15 mouse cellular contexts compared by ENCODE assay signal in genomic region chr17:85684436-85684835, GRCm38 (mm10). TPM values are rescaled to one million over a fixed set of nuclear protein-coding genes. Genes with fewer than 3 reads are reported as not detected.
DNase-seq lines count a peak whose midpoint lies in the region; ATAC-seq and TF ChIP-seq lines count a peak whose summit lies in the region.
"Not testable (repeated sequence)": the region's sequence is repeated elsewhere in the genome, so short reads cannot be mapped to it uniquely, and the experiment has no call there.
"Had no signal": no experiment of that assay in that cellular context is flagged by ENCODE, and none has a peak within 500 bp of the region (broad histone marks: within the 10 kb centered on the region; RNA-seq: fewer than 3 reads in every experiment).

No protein-coding gene starts in this region.

- 0 out of 2 replicates have a peak overlapping the region, but pooled peaks have one; percentile 44 for H3K4me3 ChIP-seq in bone marrow macrophage, adult 2 months (ENCODE audit: insufficient read depth, low read length)
- peak overlapping the region; percentile 77 for H3K4me3 ChIP-seq in embryonic facial prominence, embryonic 11.5 days (ENCODE audit: low read depth, low read length)
- H3K4me3 ChIP-seq in embryonic fibroblast, embryonic 13.5 days (ENCODE audit: insufficient read depth, low read length), result peak overlapping the region; percentile 20
- H3K4me3 ChIP-seq in gastrocnemius, adult 2 months, result peak overlapping the region; percentile 83
- peak overlapping the region; percentile 55 for H3K4me3 ChIP-seq in kidney, embryonic 14.5 days (ENCODE audit: low read length)
- peak overlapping the region; percentile 59 for H3K4me3 ChIP-seq in limb, embryonic 12.5 days (replicated peaks)
- peak overlapping the region; percentile 9; the same call in 1 of the 2 replicates for H3K4me3 ChIP-seq in midbrain, embryonic 12.5 days
- peak overlapping the region; percentile 51 for H3K4me3 ChIP-seq in stomach, postnatal 0 days (ENCODE audit: low read depth, low read length)

- not testable (repeated sequence) for H3K27ac ChIP-seq in bone marrow macrophage, adult 2 months (ENCODE audit: insufficient read depth, low read depth, low read length); embryonic fibroblast, embryonic 13.5 days (ENCODE audit: insufficient read depth, low read length); gastrocnemius, adult 2 months; kidney, embryonic 14.5 days (ENCODE audit: low read depth, low read length); limb, embryonic 12.5 days; midbrain, embryonic 12.5 days (replicated peaks); stomach, postnatal 0 days (replicated peaks)
- peak overlapping the region; percentile 75; the same call in 1 of the 2 replicates for H3K27ac ChIP-seq in embryonic facial prominence, embryonic 11.5 days (replicated peaks; ENCODE audit: low read depth, low read length)

- H3K36me3 ChIP-seq in embryonic facial prominence, embryonic 11.5 days (replicated peaks; ENCODE audit: control insufficient read depth, insufficient read depth, low read depth, low read length); kidney, embryonic 14.5 days (ENCODE audit: control insufficient read depth, insufficient read depth, low read length); limb, embryonic 12.5 days; midbrain, embryonic 12.5 days; stomach, postnatal 0 days (ENCODE audit: control insufficient read depth, insufficient read depth, low read length): not testable (repeated sequence)

- not testable (repeated sequence) for H3K9me3 ChIP-seq in embryonic facial prominence, embryonic 11.5 days (replicated peaks; ENCODE audit: control insufficient read depth, low read length); kidney, embryonic 14.5 days (ENCODE audit: control insufficient read depth, low read length); limb, embryonic 12.5 days; midbrain, embryonic 12.5 days; stomach, postnatal 0 days (ENCODE audit: control insufficient read depth, low read length)

- H3K27me3 ChIP-seq in embryonic facial prominence, embryonic 11.5 days (ENCODE audit: control insufficient read depth, insufficient read depth, low read length), result peaks cover 18% of the 10 kb centered on the region
- peaks cover 79% of the 10 kb centered on the region for H3K27me3 ChIP-seq in kidney, embryonic 14.5 days (ENCODE audit: control insufficient read depth, insufficient read depth, low read length)
- H3K27me3 ChIP-seq in limb, embryonic 12.5 days, result peaks cover 95% of the 10 kb centered on the region
- H3K27me3 ChIP-seq in midbrain, embryonic 12.5 days, result peaks cover 98% of the 10 kb centered on the region
- not testable (repeated sequence) for H3K27me3 ChIP-seq in stomach, postnatal 0 days (ENCODE audit: control insufficient read depth, insufficient read depth, low read length)

- not testable (repeated sequence) for TF ChIP-seq POLR2A in bone marrow macrophage, adult 2 months (IDR thresholded peaks at IDR 0.05; ENCODE audit: borderline replicate concordance, low read depth, low read length); embryonic fibroblast, embryonic 13.5 days (IDR thresholded peaks at IDR 0.05; ENCODE audit: low read depth, low read length)

- TF ChIP-seq CTCF in bone marrow macrophage, adult 2 months (IDR thresholded peaks at IDR 0.05; ENCODE audit: low read depth, low read length); embryonic fibroblast, embryonic 13.5 days (IDR thresholded peaks at IDR 0.05; ENCODE audit: borderline replicate concordance, insufficient read depth, low read length); gastrocnemius, adult 2 months (IDR thresholded peaks at IDR 0.05); stomach, postnatal 0 days (IDR thresholded peaks at IDR 0.05; ENCODE audit: low read depth): not testable (repeated sequence)

- ATAC-seq in embryonic facial prominence, embryonic 11.5 days (replicated peaks; ENCODE audit: insufficient number of reproducible peaks, low FRiP score, low TSS enrichment, low read depth); kidney, embryonic 14.5 days (ENCODE audit: low FRiP score, low TSS enrichment); limb, embryonic 12.5 days (ENCODE audit: insufficient number of reproducible peaks, insufficient read depth, low FRiP score, low TSS enrichment, low read depth); midbrain, embryonic 12.5 days (ENCODE audit: low FRiP score, low read depth); stomach, postnatal 0 days (ENCODE audit: low FRiP score, low TSS enrichment): not testable (repeated sequence)

- peak; percentile 31 for DNase-seq in embryonic facial prominence, embryonic 11.5 days (ENCODE audit: low spot score)
- DNase-seq in gastrocnemius, adult 2 months; stomach, postnatal 0 days (ENCODE audit: low spot score): not testable (repeated sequence)

- peak overlapping the region; percentile 52 for H3K4me2 ChIP-seq in embryonic facial prominence, embryonic 11.5 days (ENCODE audit: low read depth, low read length)
- peak overlapping the region; percentile 41 for H3K4me2 ChIP-seq in kidney, embryonic 14.5 days (replicated peaks; ENCODE audit: low read depth, low read length)
- H3K4me2 ChIP-seq in limb, embryonic 12.5 days, result peak overlapping the region; percentile 72
- H3K4me2 ChIP-seq in midbrain, embryonic 12.5 days (replicated peaks), result not testable (repeated sequence)
- peak overlapping the region; percentile 60 for H3K4me2 ChIP-seq in stomach, postnatal 0 days (replicated peaks; ENCODE audit: low read depth)

- peak overlapping the region; percentile 94 for H3K9ac ChIP-seq in embryonic facial prominence, embryonic 11.5 days (replicated peaks; ENCODE audit: low read length)
- peak overlapping the region; percentile 78 for H3K9ac ChIP-seq in kidney, embryonic 14.5 days (ENCODE audit: low read depth, low read length)
- H3K9ac ChIP-seq in limb, embryonic 12.5 days (replicated peaks), result peak overlapping the region; percentile 86
- not testable (repeated sequence) for H3K9ac ChIP-seq in midbrain, embryonic 12.5 days (replicated peaks); stomach, postnatal 0 days (ENCODE audit: low read length)

- intact Hi-C loops in gastrocnemius, adult 2 months (cut with DNase I), result loop anchor here (2.0 to 10.0 kb wide), 2 partner anchors 174 to 350 kb away; no protein-coding TSS in a partner anchor

- H3K4me1 ChIP-seq in bone marrow macrophage, adult 2 months (ENCODE audit: control insufficient read depth, insufficient read depth, low read length); embryonic facial prominence, embryonic 11.5 days (ENCODE audit: control insufficient read depth, insufficient read depth, low read length); embryonic fibroblast, embryonic 13.5 days (ENCODE audit: control insufficient read depth, insufficient read depth, low read length); stomach, postnatal 0 days (replicated peaks; ENCODE audit: control insufficient read depth, insufficient read depth): not testable (repeated sequence)
- peaks cover 19% of the 10 kb centered on the region for H3K4me1 ChIP-seq in kidney, embryonic 14.5 days (ENCODE audit: control insufficient read depth, insufficient read depth, low read length)
- peaks cover 56% of the 10 kb centered on the region for H3K4me1 ChIP-seq in limb, embryonic 12.5 days (replicated peaks)
- peaks cover 26% of the 10 kb centered on the region for H3K4me1 ChIP-seq in midbrain, embryonic 12.5 days

- not testable (repeated sequence) for TF ChIP-seq EP300 in stomach, postnatal 0 days (optimal IDR thresholded peaks at IDR 0.05)

- 2% methylated on average over 6 of the region's 6 CpGs for WGBS in embryonic facial prominence, embryonic 11.5 days
- WGBS in kidney, embryonic 14.5 days, result 2% methylated on average over 6 of the region's 6 CpGs
- WGBS in limb, embryonic 12.5 days, result 4% methylated on average over 5 of the region's 6 CpGs
- 2% methylated on average over 6 of the region's 6 CpGs for WGBS in midbrain, embryonic 12.5 days
- WGBS in stomach, postnatal 0 days, result 23% methylated on average over 6 of the region's 6 CpGs

RNA-seq across cellular contexts. Expression of gene Six2, which starts 3.6 kb away (rescaled TPM):
- not detected in 2 replicates for polyA plus RNA-seq in bone marrow macrophage, adult 2 months (2012; ENCODE audit: insufficient read depth, insufficient read length, missing spikeins)
- polyA plus RNA-seq in embryonic facial prominence, embryonic 11.5 days (2014; fragmentation: Nextera tagmentation; extraction: Ambion mirVana), result 42.5 and 55.0 TPM in 2 replicates
- 5.0 and 8.9 TPM in 2 replicates for polyA plus RNA-seq in embryonic fibroblast, embryonic 13.5 days (2011; ENCODE audit: insufficient read length, low read depth, missing spikeins)
- total RNA-seq in gastrocnemius, adult 2 months (2021), result 10 to 100 TPM; 10.6 to 29.0 TPM
- 21.2 and 24.5 TPM in 2 replicates for polyA plus RNA-seq in kidney, embryonic 14.5 days (2014; fragmentation: Nextera tagmentation; extraction: Ambion mirVana)
- 11.0 and 12.3 TPM in 2 replicates for polyA plus RNA-seq in limb, embryonic 12.5 days (2016; fragmentation: Nextera tagmentation; extraction: Ambion mirVana)
- 3.8 and 8.8 TPM in 2 replicates for polyA plus RNA-seq in midbrain, embryonic 12.5 days (2016; fragmentation: Nextera tagmentation; extraction: Ambion mirVana)
- 2.6 and 4.0 TPM in 2 replicates for polyA plus RNA-seq in stomach, postnatal 0 days (2015; fragmentation: Nextera tagmentation; extraction: Ambion mirVana)
- total RNA-seq: adrenal gland, adult 18-20 months; adrenal gland, postnatal 25 days had no signal
- polyA plus RNA-seq: inflammation-experienced regulatory T-cells, adult 6 months; large intestine, adult 2 months; liver, embryonic 13.5 days; lung, postnatal 0 days; neural tube, embryonic 13.5 days had no signal

Comparison
In these comparisons a context has a peak if more than half of its experiments do, and no peak if none do; other contexts are left out.
1. H3K4me3 ChIP-seq: peak in every context shown above with its lines; median percentile 83 in gastrocnemius, adult 2 months; 77 in embryonic facial prominence, embryonic 11.5 days; 59 in limb, embryonic 12.5 days; 55 in kidney, embryonic 14.5 days; 51 in stomach, postnatal 0 days; 44 in bone marrow macrophage, adult 2 months; 20 in embryonic fibroblast, embryonic 13.5 days; 9 in midbrain, embryonic 12.5 days.